10 mouse cellular contexts compared by ENCODE assay signal in the genomic region with DNA sequence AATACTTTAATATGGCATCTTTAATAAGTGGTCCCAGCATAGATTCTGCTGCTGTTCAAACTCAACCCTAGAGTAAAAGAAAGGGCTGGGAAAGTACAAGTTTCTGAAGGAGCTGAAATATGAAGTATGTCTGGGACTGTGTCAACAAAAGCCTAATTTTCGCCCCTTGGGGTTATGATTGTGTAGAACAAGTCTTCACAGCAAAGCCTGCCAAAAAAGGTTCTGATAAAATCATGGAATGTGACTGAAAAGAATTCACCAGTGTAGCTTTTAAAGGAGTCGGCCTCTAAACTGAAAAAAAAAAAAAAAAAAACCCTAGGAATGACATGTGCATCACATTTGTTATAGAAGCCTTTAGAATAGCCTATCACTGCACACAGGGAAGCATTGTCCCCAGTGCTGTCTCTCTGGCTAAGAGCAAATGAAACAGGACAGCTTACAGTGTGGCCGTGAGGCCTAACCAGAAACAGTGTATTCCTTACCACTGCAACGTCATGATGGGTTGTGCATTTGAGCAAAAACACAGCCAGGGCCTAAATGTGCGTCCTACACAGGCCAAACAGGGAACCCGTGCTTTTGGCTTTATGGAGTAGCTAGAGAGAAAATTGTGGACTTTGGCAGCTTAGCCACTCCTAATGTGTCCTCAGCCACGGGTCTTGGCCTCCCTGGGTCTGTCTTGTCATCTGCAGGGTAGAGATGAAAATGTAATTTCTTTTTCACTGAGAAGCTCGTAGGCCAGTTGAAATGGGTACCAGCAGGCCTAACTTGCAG.
DNase-seq lines count a peak whose midpoint lies in the region; ATAC-seq lines count a peak whose summit lies in the region.
"Had no signal": no experiment of that assay in that cellular context is flagged by ENCODE, and none has a peak within 500 bp of the region (broad histone marks: within the 10 kb centered on the region; RNA-seq: fewer than 3 reads in every experiment).

No protein-coding gene starts in this region.

- no peaks in the 10 kb centered on the region for H3K36me3 ChIP-seq in kidney, embryonic 14.5 days (ENCODE audit: control insufficient read depth, insufficient read depth, low read length)
- H3K36me3 ChIP-seq in embryonic facial prominence, embryonic 15.5 days: no peaks in the 10 kb centered on the region

- ATAC-seq in kidney, embryonic 14.5 days (ENCODE audit: low FRiP score, low TSS enrichment): no peak
- ATAC-seq in embryonic facial prominence, embryonic 15.5 days (ENCODE audit: insufficient number of reproducible peaks, low FRiP score, low TSS enrichment, low read depth): no peak

- no peak overlapping the region for H3K4me3 ChIP-seq in kidney, embryonic 14.5 days (ENCODE audit: low read length)
- no peak overlapping the region for H3K4me3 ChIP-seq in embryonic facial prominence, embryonic 15.5 days (replicated peaks)

- H3K4me1 ChIP-seq in kidney, embryonic 14.5 days (ENCODE audit: control insufficient read depth, insufficient read depth, low read length): peaks cover 6% of the 10 kb centered on the region; the same call in 1 of the 2 replicates
- peaks cover 29% of the 10 kb centered on the region for H3K4me1 ChIP-seq in embryonic facial prominence, embryonic 15.5 days

- H3K9me3 ChIP-seq in kidney, embryonic 14.5 days (ENCODE audit: control insufficient read depth, low read length): no peaks in the 10 kb centered on the region
- no peaks in the 10 kb centered on the region for H3K9me3 ChIP-seq in embryonic facial prominence, embryonic 15.5 days (replicated peaks)

- DNase-seq in kidney, adult 11 months: peak; percentile 48
- peak; percentile 73 for DNase-seq in NIH3T3 (ENCODE audit: low read depth)
- peak; percentile 34 to 50 for DNase-seq in kidney, postnatal 25 days
- no peak for DNase-seq in cerebellum, postnatal 14 days
- no peak for DNase-seq in right cerebral cortex, postnatal 4 days
- no peak for DNase-seq in cerebellum, postnatal 36 days
- DNase-seq: adrenal gland, postnatal 36 days; thymus, postnatal 14 days had no signal

- 73% methylated on average over 8 of the region's 8 CpGs for WGBS in kidney, embryonic 14.5 days
- 33% methylated on average over 8 of the region's 8 CpGs for WGBS in embryonic facial prominence, embryonic 15.5 days

- no peak overlapping the region for H3K4me2 ChIP-seq in kidney, embryonic 14.5 days (replicated peaks; ENCODE audit: low read depth, low read length)
- no peak overlapping the region for H3K4me2 ChIP-seq in embryonic facial prominence, embryonic 15.5 days (replicated peaks)

- H3K27me3 ChIP-seq in kidney, embryonic 14.5 days (ENCODE audit: control insufficient read depth, insufficient read depth, low read length): no peaks in the 10 kb centered on the region
- no peaks in the 10 kb centered on the region for H3K27me3 ChIP-seq in embryonic facial prominence, embryonic 15.5 days

- H3K27ac ChIP-seq in kidney, embryonic 14.5 days (ENCODE audit: low read depth, low read length): no peak overlapping the region
- H3K27ac ChIP-seq in embryonic facial prominence, embryonic 15.5 days (replicated peaks): peak overlapping the region; percentile 78

- no peak overlapping the region for H3K9ac ChIP-seq in kidney, embryonic 14.5 days (ENCODE audit: low read depth, low read length)
- no peak overlapping the region for H3K9ac ChIP-seq in embryonic facial prominence, embryonic 15.5 days

Comparison
In these comparisons a context has a peak if more than half of its experiments do, and no peak if none do; other contexts are left out.
1. DNase-seq: peak in kidney, adult 11 months (single experiment), NIH3T3 (single experiment) and kidney, postnatal 25 days (2 of 2); none in cerebellum, postnatal 14 days (0 of 2), right cerebral cortex, postnatal 4 days (single experiment) and cerebellum, postnatal 36 days (0 of 2).